Mouse (Mus musculus) heart, postnatal 25 days (tissue): ENCODE data around the gene Gata5. TPM values are rescaled to one million over a fixed set of nuclear protein-coding genes. Genes with fewer than 3 reads are reported as not detected.

ENCODE experiments used
- DNase-seq: peaks from one replicate; pipeline ENCODE4 v3.0.0; 2022; ENCODE audit warnings: low spot score
- intact Hi-C: fragments of 180-260 bp; cut with DNase I; formaldehyde crosslinking; loops from one replicate; pipeline ENCODE4 v1.15.1; 2025
- total RNA-seq, 2 experiments: library from RNA; stranded (reverse); gene quantifications; 2 replicates each; pipeline ENCODE4 v1.2.3; 2021

Gata5 gene
- 1 to 10 TPM in 1 of 2 experiments, under 1 TPM in 1; 0.98 to 1.1 TPM for total RNA-seq

DNA sequence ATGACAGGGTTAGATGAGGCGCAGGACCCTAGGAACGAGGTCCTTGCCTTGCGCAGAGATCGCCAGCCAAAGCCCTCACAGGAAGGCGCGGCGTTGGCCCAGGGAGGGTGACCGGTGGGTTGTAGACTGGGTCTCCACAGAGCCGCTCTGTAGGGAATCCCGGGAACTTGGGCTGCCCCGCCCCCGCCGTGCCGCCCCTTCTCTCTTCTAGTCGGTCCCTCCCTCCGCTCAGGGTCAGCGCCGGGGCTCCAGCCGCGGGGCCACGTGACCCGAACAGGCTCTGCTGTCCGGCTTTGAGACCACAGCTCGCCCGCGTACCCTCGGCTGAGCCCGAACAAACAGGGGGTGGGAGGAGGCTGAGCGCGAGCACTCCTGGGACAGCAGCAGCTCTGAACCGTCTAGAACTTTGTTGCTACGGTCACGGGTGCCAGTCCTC lies at the start of gene Gata5:
TSS of gene Gata5 (minus strand) at position 149 of the 436 bp plus-strand sequence.
- intact Hi-C loops: no loop called here
- peak; percentile 18 for DNase-seq

DNA sequence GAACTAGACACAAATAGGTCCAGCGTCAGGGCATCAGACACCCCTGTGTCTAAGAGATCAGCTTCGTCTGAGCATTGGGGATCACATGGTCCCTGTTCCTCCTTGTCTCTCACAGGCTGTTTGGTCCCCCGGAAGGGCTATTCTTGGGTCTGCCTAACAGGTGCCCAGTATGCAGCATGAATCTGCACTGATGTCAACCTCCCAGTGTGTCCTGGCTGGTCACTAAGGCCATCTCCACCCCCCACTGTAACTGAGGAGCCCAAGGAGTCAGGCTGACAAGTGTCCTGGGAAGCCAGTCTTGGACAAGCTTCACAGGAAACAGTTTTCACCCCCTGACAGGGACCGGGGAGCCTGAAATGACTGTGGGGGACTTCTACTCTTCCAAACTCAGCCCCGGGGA lies 42.2 kb upstream of the Gata5 start:
- intact Hi-C loops: no loop called here
- no peak for DNase-seq

DNA sequence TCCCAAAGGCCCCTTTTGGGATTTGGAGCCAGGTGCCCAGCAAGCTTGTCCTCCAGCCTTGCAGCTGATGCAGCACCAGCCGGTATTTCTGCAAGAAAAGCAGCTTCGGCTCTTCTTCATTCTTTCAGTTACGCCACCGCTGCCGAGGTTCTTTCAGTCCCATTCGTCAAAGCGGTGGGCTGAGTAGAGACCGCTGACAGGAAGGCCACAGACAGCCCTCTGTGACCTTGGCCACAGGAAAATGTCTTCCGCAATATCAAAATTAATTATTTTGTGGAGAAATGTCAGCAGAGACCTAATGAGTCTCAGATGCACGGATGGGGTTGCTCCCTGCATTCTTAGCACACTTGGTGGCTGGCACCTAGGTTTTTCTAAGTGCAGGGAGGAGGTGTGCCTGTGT lies 38.8 kb upstream of the Gata5 start:
- DNase-seq: no peak
- intact Hi-C loops: no loop called here

DNA sequence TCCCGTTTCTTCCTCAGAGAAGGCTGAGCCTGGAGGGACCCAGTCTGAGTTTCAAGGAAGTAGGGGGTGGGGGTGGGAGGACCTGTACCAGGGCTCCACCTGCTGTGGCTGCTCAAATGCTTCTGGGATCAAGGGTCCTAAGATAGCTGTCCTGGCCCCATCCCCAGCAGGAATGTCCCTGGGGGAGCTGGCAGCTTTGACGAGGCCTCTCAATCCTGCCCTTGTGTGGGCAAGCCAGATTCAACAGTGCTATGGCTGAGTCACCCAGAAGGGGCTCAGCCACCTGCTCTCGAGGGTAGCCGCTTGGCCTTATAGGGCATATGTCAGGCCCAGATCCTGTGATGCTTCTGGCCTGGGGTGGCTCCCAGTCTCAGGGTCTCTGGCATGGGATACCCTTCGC lies 33.9 kb upstream of the Gata5 start:
- DNase-seq: no peak
- intact Hi-C loops: no loop called here

DNA sequence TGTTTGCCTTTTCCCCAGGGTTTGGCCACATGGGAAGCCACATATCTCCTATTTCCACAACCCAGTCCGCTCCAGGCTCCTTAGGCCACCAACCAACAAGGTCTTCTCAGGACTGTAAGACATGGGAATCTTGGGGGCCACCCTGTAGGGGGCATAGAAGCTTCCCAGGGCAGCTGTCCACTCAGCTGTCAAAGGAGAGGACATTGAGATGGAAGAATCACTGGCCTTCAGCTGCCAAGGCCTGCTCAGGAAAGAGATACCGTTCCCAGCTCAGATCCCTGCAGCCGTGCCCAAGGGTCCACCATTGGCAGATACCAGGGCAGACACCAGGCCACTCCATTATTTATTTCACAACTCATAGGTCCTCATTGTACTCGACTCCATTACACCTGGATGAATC lies 32.9 kb upstream of the Gata5 start:
- intact Hi-C loops: no loop called here
- DNase-seq: no peak

DNA sequence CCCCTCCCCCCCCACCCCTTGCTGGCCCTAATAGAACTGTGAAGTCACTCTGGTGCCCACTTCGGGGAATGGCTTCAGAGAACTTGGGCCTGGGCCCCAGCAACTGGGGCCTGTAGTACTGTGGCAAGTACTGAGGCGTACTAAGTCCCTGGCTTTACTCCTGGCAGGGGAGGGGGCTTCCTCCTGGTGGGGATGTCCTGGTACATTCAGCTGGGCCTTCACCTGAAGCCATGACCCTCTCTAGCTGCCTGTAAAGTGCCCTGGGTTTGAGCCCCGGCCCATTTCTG lies 28.9 kb upstream of the Gata5 start:
- intact Hi-C loops: no loop called here

DNA sequence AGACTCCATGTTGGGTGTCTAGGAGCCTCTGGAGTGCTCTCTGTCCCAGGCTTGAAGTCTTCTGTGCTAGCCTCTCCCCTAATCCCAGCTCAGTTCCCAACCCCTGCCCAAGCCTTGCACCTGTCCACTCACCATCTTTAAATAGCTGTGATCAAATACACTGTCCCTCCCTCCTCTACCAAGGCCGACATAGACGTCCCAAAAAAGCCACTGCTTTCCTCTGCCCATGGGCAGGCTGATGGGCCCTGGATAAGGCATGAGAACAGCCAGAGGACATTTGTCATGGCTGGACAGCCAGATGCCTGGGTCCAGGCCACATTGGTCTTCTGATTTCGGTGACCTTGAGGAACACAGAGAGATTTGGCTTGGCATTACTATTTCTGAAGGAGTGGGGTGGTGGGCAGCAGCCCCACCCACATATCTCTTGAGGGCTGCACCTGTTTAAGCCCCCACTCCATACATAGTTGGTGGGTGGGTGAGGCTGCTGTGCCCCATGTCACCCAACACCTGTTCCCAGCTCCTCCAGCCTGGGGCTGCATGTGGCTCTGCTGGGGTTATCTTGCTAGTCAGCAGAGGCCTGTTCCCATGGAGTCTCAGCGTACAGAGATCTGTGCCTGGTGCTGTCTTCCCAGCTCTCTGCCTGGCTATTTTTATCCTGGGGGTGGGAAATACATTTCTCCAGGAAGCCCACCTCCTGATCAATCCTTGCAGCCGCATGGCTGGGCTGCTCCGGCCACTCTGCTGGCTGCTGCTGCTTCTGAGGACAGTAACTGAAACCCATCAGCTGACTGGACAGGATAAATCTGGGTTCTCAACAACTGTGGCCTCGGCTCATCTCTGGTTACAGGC lies 28.3 kb upstream of the Gata5 start:
- intact Hi-C loops: no loop called here
- no peak for DNase-seq

More for the DNA sequence above, 28.9 kb upstream of the Gata5 start:
- no peak for DNase-seq

DNA sequence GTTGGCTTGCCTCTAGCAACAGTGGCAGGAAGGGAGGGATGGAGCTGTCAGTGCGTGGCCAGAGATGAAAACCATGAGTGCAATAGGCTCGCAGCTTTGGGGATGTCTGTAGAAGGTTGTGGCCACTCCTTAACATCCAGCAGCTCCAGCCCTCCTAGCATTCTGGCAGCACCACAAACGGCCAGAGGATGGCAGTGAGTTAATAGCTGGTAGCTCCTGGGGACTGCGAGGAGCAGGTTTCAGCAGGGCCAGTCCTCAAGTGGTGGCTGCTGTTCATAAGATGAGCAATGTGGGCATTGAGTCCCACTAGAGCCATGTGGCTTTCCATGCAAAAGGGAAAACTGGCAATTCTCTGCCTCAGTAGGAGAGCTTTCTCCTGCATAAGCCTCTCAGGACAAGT lies 24.6 kb upstream of the Gata5 start:
- intact Hi-C loops: no loop called here

DNA sequence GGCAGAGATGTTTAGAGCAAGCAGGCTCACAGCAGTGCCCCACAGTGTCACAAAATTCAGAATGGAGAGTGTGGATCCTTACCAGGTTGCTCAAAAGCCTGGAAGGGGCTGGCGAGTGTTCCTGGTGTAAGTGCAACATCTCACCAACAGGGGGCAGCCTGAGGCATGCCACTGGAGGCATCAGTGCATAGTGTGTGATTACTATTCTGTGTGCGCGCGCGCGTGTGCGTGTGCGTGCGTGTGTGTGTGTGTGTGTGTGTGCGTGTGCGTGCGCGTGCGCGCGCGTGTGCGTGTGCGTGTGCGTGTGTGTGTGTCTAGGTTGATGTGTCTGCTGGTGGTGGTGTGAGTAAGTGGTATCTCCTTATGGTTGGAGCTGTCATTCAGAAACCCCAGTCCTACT lies 18.8 kb upstream of the Gata5 start:
- no peak for DNase-seq
- intact Hi-C loops: loop anchor here (5.0 kb wide), 1 partner anchor 224 kb away; no protein-coding TSS in a partner anchor

More for the DNA sequence above, 24.6 kb upstream of the Gata5 start:
- no peak for DNase-seq

DNA sequence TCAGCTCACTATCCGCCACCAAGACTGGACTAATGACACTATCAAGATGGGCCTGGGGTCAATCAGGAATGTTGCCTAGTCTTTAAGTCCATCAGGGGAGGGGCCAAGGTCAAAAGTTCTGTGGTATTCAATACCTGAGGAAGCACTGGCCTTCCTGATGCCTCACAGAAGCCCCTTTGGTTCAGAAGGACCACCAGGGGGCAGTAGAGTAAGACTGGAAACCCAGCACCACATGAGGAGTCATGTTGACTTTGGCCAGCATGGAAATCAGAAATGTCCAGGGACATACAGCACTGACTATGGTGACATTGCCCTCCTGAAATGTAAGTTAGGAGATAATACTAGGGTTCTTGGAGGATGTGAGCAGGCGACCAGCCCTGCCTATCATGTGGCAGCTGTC lies 16.2 kb upstream of the Gata5 start:
- intact Hi-C loops: loop anchor here (5.0 kb wide), 1 partner anchor 227 kb away; no protein-coding TSS in a partner anchor
- no peak for DNase-seq

DNA sequence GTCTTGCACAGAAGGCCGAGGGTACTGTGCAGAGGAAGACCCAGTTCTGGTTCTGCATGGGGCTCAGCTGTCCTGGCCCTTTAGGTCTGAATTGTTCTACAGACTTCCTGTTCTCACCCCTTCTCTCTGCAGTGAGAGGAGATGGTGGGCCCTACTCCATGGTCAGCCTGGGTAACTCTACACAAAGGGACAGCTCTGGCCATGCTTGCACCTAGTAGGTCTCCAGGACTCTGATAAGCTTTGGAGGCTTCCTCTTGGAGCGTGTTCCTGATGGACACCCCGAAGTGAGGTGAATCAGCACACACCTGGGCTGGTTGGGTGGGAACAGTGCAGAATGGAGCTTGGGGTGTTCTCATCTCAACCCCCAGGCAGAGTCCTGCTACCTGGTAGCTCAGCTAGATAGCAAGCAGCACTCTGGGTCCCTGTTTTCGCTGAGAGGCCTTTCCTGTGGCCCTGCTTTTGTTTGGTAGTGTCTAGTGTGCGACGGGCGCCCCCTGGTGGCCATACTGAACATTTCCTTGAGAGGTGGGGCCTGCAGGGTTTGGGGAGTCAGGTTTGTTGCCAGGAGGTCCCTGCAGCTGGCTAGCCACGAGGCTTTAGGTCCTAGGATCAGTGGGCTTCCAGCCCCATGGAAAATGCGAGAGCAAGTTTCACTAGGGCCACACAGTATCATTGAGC lies 12.5 kb upstream of the Gata5 start:
- intact Hi-C loops: loop anchor here (1.0 kb wide), 1 partner anchor 72 kb away; no protein-coding TSS in a partner anchor
- peak; percentile 64 for DNase-seq

DNA sequence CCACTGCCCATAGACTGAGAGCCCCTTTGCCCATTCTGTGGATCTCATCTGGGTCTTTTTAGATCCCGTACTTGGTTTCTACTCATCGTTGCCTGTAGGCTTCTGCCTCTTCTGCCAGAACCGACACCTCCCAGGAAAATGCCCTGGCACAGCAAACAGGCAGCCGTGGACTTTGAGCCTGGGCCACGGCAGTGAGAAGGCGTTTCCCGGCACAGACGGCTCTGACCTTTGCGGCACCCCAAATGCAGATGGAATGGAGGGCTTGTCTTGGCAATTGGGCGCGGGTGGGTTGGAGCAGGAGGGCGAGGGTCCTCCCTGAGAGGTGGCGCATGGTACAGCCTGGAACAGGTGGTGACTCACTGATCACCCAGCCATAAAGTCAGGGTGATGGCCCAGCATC lies 8.6 kb upstream of the Gata5 start:
- DNase-seq: no peak
- intact Hi-C loops: no loop called here

DNA sequence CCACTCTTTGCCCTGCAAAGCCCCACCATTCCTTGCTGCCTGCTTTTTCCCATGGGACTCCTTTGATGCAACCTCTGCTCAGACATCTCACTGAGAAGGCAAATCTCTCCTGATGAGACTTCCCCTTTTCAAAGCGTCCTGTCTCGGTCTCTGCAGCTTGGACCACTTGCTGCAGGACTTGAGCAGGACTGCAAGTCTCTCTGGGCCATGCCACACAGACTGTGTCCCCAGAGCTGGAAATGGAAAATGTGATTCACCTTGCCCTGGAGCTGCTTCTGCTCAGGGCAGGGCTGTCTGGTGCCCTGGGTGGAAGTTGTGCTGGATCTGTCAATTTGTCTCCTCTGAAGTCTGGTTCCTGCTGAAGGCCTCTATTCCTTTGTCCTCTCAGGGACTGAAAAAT lies 7.7 kb upstream of the Gata5 start:
- intact Hi-C loops: no loop called here
- no peak for DNase-seq

DNA sequence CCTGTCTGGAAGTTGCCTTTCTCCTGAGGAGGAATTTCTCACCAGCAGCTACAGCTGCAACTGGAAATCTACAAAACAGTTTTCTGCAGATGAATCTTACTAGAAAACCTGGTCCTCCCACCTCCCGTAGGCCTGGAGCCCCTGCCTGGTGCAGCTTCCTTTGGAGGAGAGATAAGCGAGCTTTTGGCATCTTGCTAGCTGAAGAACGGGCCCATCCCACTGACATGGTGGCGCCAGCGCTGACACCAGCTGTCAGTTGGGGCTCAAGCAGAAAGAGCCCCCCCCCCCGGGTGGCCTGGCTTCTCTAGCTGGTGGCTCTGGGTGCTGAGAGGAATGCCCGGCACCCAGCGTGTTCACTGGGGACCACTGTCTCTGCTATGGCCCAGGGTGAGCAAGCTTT lies 6.7 kb upstream of the Gata5 start:
- DNase-seq: no peak
- intact Hi-C loops: no loop called here

DNA sequence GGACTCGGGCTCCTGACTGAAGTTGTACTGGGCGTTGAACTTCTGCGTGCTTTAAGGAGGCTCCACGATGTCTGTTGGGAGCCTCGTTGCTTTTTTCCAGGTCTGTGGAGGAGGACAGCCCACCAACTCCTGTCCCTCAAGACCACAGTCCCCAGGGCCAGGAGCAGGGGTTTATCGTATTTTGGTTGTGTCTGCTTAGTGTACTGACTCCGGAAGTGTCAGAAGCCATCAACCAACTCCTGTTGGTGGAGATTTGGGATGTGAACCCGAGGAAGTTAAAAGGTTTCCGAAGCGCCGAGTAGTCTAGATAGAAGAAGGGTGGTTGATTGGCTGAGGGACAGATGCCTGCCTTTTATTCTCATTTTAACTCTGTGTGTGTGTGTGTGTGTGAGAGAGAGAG lies 5.4 kb upstream of the Gata5 start:
- intact Hi-C loops: no loop called here
- DNase-seq: no peak

DNA sequence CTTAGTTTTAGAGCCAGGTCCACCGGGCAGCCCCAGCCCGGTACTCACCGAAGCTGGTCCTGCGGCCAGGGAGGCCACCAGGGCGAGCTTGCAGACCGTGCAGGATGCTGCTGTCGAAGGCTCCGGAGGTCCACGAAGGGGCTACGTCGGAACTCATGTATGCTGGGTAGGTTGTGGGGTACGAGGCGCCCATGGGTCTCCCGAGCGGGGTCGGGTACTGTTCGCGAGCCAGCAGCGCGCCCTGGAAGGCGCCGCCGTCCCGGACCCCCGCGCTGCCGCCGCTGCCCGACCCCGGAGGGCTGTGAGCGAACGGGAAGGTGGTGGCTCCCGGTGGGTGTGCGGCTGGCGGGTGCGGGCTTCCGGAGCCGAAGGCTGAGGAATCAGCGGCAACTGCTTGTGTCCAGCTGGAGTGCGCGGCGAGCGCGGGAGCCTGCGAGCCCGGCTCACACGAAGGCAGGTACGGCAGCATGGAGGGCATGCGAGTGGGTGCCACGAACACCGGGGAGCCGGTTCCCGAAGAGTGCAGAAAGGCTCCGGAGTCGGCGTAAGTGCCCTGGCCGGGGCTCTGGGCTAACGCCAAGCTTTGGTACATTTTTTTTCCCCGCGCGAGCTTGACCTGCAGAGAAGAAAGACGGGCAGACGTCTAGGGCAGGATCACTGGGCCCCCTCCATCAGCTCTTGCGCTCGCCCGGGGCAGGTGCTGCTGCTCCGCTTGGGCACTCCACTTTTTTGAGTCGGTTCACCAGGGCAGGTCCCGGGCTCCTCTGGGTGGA lies 535 bp downstream of the Gata5 start:
- intact Hi-C loops: no loop called here
- no peak for DNase-seq

DNA sequence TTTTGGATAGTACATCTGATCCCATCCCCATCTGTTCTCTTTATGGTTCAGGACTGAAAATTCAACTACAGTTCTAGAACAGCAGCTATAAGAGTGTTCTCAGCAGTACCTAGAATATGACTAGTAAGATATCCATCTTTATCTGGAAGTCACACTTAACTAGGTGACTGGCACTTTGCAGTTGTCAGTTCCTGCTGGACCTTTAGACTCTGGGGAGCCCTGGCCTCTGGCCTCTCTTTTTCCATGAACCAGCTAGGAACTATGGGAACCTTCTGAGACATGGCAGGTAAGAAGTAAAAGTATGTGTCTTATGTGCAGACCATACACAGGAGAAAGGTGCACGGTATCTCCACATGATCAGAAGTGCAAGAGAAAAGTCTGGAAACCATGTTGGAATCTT lies 5.0 kb downstream of the Gata5 start:
- no peak for DNase-seq
- intact Hi-C loops: no loop called here

DNA sequence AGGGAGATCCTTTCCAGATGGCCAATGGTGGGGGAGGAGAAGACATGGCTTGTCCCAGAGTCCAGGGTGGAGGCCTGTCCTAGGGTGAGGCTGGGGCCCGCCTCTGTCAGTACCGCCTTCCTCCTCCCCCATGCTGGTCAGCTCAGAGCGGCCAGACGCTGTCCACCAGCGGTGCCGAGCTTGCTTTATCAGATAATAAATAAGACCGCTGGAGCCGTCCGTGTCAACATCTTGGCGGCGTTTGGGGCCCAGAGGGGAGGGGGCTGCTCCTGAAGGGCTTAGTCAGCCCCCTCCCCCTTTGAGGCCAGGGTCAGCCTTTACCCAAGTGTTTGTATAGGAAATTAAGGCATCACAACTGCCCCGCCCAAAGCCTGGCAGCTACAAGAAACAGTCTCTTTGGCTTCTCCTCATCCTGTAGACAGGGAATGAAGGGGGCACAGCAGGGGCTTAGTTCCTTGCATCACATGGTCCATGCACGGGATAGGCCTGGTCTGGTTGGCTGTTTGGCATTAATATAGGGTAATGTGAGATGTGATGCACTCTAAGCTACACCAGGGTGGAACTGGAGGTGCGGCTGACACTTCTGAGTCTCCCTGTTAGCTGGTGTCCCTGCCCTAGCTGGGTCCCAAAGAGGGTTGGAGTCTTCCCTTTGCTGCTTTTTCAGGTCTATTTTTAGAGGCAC lies 11.7 kb downstream of the Gata5 start:
- intact Hi-C loops: no loop called here
- DNase-seq: no peak

DNA sequence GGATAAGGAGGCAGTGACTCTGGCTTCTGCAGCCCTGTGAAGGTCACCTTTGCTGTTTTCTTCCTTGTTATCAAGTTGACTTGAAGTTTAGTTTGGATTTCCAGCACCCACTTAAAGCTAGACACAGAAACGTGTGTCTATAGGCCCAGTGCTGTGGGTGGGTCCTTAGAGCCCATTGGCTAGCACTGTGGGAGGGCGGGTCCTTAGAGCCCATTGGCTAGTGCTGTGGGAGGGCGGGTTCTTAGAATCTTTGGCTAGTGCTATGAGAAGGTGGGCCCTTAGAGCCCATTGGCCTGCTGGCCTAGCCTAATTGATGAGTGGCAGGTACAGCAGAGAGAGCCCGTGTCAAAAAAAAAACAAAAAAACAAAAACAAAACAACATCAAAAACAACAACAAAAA lies 14.3 kb downstream of the Gata5 start:
- intact Hi-C loops: no loop called here
- DNase-seq: no peak

DNA sequence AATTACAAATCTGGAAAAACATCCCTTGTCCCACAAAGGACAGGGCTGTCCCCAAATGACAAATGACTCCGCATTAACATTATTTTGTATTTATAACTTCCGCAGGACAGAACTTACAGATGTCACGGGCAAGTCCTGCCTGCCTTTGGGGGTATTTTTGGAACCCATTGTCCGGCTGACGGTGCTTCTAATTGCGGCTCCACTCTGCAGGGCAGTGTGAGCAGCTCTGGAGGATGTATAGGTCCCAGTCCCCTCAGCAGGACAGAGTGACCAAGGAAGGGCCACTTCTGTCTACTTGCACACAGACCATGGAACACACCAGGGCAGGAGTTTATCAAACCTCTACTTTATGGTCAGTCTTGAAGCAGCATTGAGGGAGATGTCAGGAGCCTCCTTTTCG lies 16.9 kb downstream of the Gata5 start:
- intact Hi-C loops: no loop called here
- DNase-seq: no peak
